ENCODE assay signal across 11 mouse cellular contexts in genomic region chr4:125729305-125730220, GRCm38 (mm10).
DNase-seq lines count a peak whose midpoint lies in the region; ATAC-seq lines count a peak whose summit lies in the region.
"Had no signal": no experiment of that assay in that cellular context is flagged by ENCODE, and none has a peak within 500 bp of the region (broad histone marks: within the 10 kb centered on the region; RNA-seq: fewer than 3 reads in every experiment).

No protein-coding gene starts in this region.

- 4% methylated on average over 38 of the region's 38 CpGs for WGBS in kidney, embryonic 14.5 days
- WGBS in hindbrain, embryonic 14.5 days = 2% methylated on average over 38 of the region's 38 CpGs
- 2% methylated on average over 38 of the region's 38 CpGs for WGBS in neural tube, embryonic 12.5 days

- peak overlapping the region; percentile 36 for H3K4me2 ChIP-seq in kidney, embryonic 14.5 days (replicated peaks; ENCODE audit: low read depth, low read length)
- peak overlapping the region; percentile 52 for H3K4me2 ChIP-seq in hindbrain, embryonic 14.5 days (replicated peaks)
- peak overlapping the region; percentile 53 for H3K4me2 ChIP-seq in neural tube, embryonic 12.5 days (replicated peaks)
- H3K4me2 ChIP-seq: liver, embryonic 15.5 days had no signal

- peak overlapping the region; percentile 34; the same call in 1 of the 2 replicates for H3K9ac ChIP-seq in kidney, embryonic 14.5 days (ENCODE audit: low read depth, low read length)
- peak overlapping the region; percentile 50 for H3K9ac ChIP-seq in hindbrain, embryonic 14.5 days
- peak overlapping the region; percentile 44 for H3K9ac ChIP-seq in neural tube, embryonic 12.5 days
- H3K9ac ChIP-seq: liver, embryonic 15.5 days had no signal

- DNase-seq in kidney, postnatal 10 days = no peak
- DNase-seq in embryo, embryonic 11.5 days (ENCODE audit: low read depth, low spot score) = peak; percentile 52
- peak; percentile 58 for DNase-seq in hindbrain, embryonic 14.5 days (ENCODE audit: low spot score)
- DNase-seq in layer of hippocampus, postnatal 36 days = no peak
- no peak for DNase-seq in urinary bladder, postnatal 4 days (ENCODE audit: low spot score in 2 of 2)
- no peak for DNase-seq in ovary, adult 18-20 months (ENCODE audit: low spot score)
- DNase-seq: cerebellum, adult 11 months had no signal

- H3K27me3 ChIP-seq in kidney, embryonic 14.5 days (ENCODE audit: control insufficient read depth, insufficient read depth, low read length) = peaks cover 39% of the 10 kb centered on the region
- H3K27me3 ChIP-seq in hindbrain, embryonic 14.5 days (ENCODE audit: control insufficient read depth, insufficient read depth, low read length) = peaks cover 13% of the 10 kb centered on the region
- H3K27me3 ChIP-seq in neural tube, embryonic 12.5 days (replicated peaks) = peaks cover 13% of the 10 kb centered on the region

- peaks cover 22% of the 10 kb centered on the region for H3K4me1 ChIP-seq in kidney, embryonic 14.5 days (ENCODE audit: control insufficient read depth, insufficient read depth, low read length)
- H3K4me1 ChIP-seq in hindbrain, embryonic 14.5 days (replicated peaks; ENCODE audit: control insufficient read depth, insufficient read depth, low read length) = peaks cover 31% of the 10 kb centered on the region
- H3K4me1 ChIP-seq in neural tube, embryonic 12.5 days = peaks cover 35% of the 10 kb centered on the region
- H3K4me1 ChIP-seq: liver, embryonic 15.5 days had no signal

- ATAC-seq in kidney, embryonic 14.5 days (ENCODE audit: low FRiP score, low TSS enrichment) = peak; percentile 60; the same call in 1 of the 2 replicates
- peak; percentile 82; the same call in 1 of the 2 replicates for ATAC-seq in hindbrain, embryonic 14.5 days (ENCODE audit: low FRiP score)
- ATAC-seq in neural tube, embryonic 12.5 days (ENCODE audit: low FRiP score, low read depth) = peak; percentile 83

- no peaks in the 10 kb centered on the region for H3K36me3 ChIP-seq in kidney, embryonic 14.5 days (ENCODE audit: control insufficient read depth, insufficient read depth, low read length)
- H3K36me3 ChIP-seq in hindbrain, embryonic 14.5 days (replicated peaks; ENCODE audit: control insufficient read depth, insufficient read depth) = no peaks in the 10 kb centered on the region
- no peaks in the 10 kb centered on the region for H3K36me3 ChIP-seq in neural tube, embryonic 12.5 days
- H3K36me3 ChIP-seq: G1E; liver, embryonic 15.5 days had no signal

- H3K4me3 ChIP-seq in kidney, embryonic 14.5 days (ENCODE audit: low read length) = peak overlapping the region; percentile 25
- peak overlapping the region; percentile 21 for H3K4me3 ChIP-seq in hindbrain, embryonic 14.5 days (replicated peaks; ENCODE audit: low read length)
- peak overlapping the region; percentile 29 for H3K4me3 ChIP-seq in neural tube, embryonic 12.5 days
- H3K4me3 ChIP-seq: liver, embryonic 15.5 days had no signal

- H3K9me3 ChIP-seq in kidney, embryonic 14.5 days (ENCODE audit: control insufficient read depth, low read length) = no peaks in the 10 kb centered on the region
- no peaks in the 10 kb centered on the region for H3K9me3 ChIP-seq in hindbrain, embryonic 14.5 days (ENCODE audit: control insufficient read depth, low read length)
- H3K9me3 ChIP-seq in neural tube, embryonic 12.5 days = no peaks in the 10 kb centered on the region
- H3K9me3 ChIP-seq: liver, embryonic 15.5 days had no signal

- H3K27ac ChIP-seq in kidney, embryonic 14.5 days (ENCODE audit: low read depth, low read length) = no peak overlapping the region
- peak overlapping the region; percentile 73 for H3K27ac ChIP-seq in hindbrain, embryonic 14.5 days
- peak overlapping the region; percentile 74 for H3K27ac ChIP-seq in neural tube, embryonic 12.5 days
- H3K27ac ChIP-seq: liver, embryonic 15.5 days had no signal

Comparison
In these comparisons a context has a peak if more than half of its experiments do, and no peak if none do; other contexts are left out.
1. DNase-seq: peak in embryo, embryonic 11.5 days (single experiment) and hindbrain, embryonic 14.5 days (single experiment); none in kidney, postnatal 10 days (single experiment), layer of hippocampus, postnatal 36 days (0 of 2), urinary bladder, postnatal 4 days (0 of 2) and ovary, adult 18-20 months (single experiment).
2. Peak in every context shown above with its lines, with median percentiles within 50 percentile points of each other: ATAC-seq, H3K4me2 ChIP-seq, H3K4me3 ChIP-seq and H3K9ac ChIP-seq.